Mouse (Mus musculus): ENCODE measurements around the gene Lman2l. TPM values are rescaled to one million over a fixed set of nuclear protein-coding genes. Genes with fewer than 3 reads are reported as not detected.

Gene Lman2l
- polyA plus RNA-seq, 1 experiment from 2014 or later: 9.9 TPM

- DNase-seq: no peak
- no peaks in the 10 kb centered on the region for H3K4me1 ChIP-seq (ENCODE audit: insufficient read depth)
- H3K27ac ChIP-seq (ENCODE audit: low read depth): no peak overlapping the region
- TF ChIP-seq EP300 (IDR thresholded peaks at IDR 0.05; ENCODE audit: low read depth): no peak
- TF ChIP-seq CTCF (IDR thresholded peaks at IDR 0.05; ENCODE audit: low read depth): no peak
- 77% methylated on average over 4 of the region's 4 CpGs for WGBS (ENCODE audit: insufficient replicate concordance)
- H3K36me3 ChIP-seq (replicated peaks; ENCODE audit: insufficient read depth, low read length): no peaks in the 10 kb centered on the region
- H3K9me3 ChIP-seq (ENCODE audit: low read length): no peaks in the 10 kb centered on the region
- ATAC-seq: no peak
- H3K27me3 ChIP-seq (ENCODE audit: insufficient read depth, low read length): no peaks in the 10 kb centered on the region
- H3K4me2 ChIP-seq (ENCODE audit: low read depth, low read length): no peak overlapping the region
- no peak overlapping the region for H3K9ac ChIP-seq (replicated peaks)
- no peak overlapping the region for H3K4me3 ChIP-seq (ENCODE audit: low read depth, low read length)
Measured at GRCm38 (mm10) chr1:36483825-36484224, 38.8 kb upstream of the Lman2l start.

- Histone ChIP-seq H3K27me3 (ENCODE audit: insufficient read depth, low read length) (no peaks in the 10 kb centered on the region), H3K4me3 (ENCODE audit: low read depth, low read length) (no peak overlapping the region), H3K36me3 (replicated peaks; ENCODE audit: insufficient read depth, low read length) (no peaks in the 10 kb centered on the region), H3K4me1 (ENCODE audit: insufficient read depth) (peaks cover 16% of the 10 kb centered on the region), H3K9ac (replicated peaks) (no peak overlapping the region), H3K4me2 (ENCODE audit: low read depth, low read length) (no peak overlapping the region), H3K27ac (ENCODE audit: low read depth) (no peak overlapping the region), H3K9me3 (ENCODE audit: low read length) (no peaks in the 10 kb centered on the region)
- 85% methylated on average over 12 of the region's 12 CpGs for WGBS (ENCODE audit: insufficient replicate concordance)
- no peak for TF ChIP-seq EP300 (IDR thresholded peaks at IDR 0.05; ENCODE audit: low read depth)
- DNase-seq: no peak
- no peak for ATAC-seq
Measured at GRCm38 (mm10) chr1:36479903-36480899, 35.1 kb upstream of the Lman2l start.

DNA sequence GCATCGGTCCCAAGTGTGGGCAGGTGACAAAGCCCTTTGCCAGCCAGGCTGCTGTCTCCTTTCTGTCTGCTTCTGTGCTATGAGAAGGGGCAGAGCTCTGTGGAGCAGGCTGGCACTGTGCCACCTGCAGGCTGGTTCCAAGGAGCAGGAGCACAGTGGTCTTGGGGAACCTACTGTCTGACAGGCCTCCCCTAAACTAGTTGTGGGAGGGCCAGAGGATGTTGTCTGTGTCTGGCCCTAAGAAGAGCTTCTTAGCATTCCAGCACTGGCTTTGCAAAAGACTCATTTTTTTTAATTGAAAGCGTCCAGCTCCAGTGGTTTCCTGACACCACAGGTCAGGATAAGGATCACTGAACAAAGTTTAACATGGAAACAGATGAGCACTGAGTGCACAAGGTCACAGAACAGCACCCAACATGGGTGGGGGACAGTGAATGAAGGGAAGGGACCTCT, 33.3 kb upstream of the Lman2l start:
- Histone ChIP-seq H3K4me1 (ENCODE audit: insufficient read depth) (peaks cover 26% of the 10 kb centered on the region), H3K27me3 (ENCODE audit: insufficient read depth, low read length) (no peaks in the 10 kb centered on the region), H3K9me3 (ENCODE audit: low read length) (no peaks in the 10 kb centered on the region), H3K4me3 (ENCODE audit: low read depth, low read length) (no peak overlapping the region), H3K9ac (replicated peaks) (no peak overlapping the region), H3K36me3 (replicated peaks; ENCODE audit: insufficient read depth, low read length) (no peaks in the 10 kb centered on the region), H3K27ac (ENCODE audit: low read depth) (no peak overlapping the region), H3K4me2 (ENCODE audit: low read depth, low read length) (no peak overlapping the region)
- 73% methylated on average over 2 of the region's 2 CpGs for WGBS (ENCODE audit: insufficient replicate concordance)
- ATAC-seq (no peak), DNase-seq (no peak)
- TF ChIP-seq CTCF (IDR thresholded peaks at IDR 0.05; ENCODE audit: low read depth) (no peak), EP300 (IDR thresholded peaks at IDR 0.05; ENCODE audit: low read depth) (no peak)

DNA sequence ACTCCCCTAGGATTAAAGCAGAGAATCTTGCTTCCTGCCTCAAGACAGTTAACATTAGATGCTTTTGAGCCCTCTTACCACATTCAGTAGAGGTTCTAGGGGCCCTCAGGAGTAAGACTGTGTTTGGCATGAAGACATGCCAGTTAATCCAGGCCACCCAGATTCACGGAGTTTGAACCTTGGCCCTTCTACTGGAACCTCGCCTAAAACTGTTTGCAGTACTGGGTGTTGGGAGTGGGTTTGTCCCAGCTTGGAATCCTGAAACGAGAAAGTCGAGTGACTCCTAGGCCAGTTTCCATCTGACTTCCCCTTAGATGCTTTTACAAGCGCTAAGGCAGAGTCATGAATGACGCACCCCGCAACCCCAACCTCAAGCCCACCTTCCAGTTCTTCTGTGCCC, 31.4 kb upstream of the Lman2l start:
- H3K4me3 ChIP-seq (ENCODE audit: low read depth, low read length): no peak overlapping the region
- H3K36me3 ChIP-seq (replicated peaks; ENCODE audit: insufficient read depth, low read length): no peaks in the 10 kb centered on the region
- peaks cover 8% of the 10 kb centered on the region; the same call in 1 of the 2 replicates for H3K27me3 ChIP-seq (ENCODE audit: insufficient read depth, low read length)
- no peak overlapping the region for H3K9ac ChIP-seq (replicated peaks)
- DNase-seq (no peak), ATAC-seq (no peak)
- WGBS (ENCODE audit: insufficient replicate concordance): 66% methylated on average over 7 of the region's 7 CpGs
- H3K27ac ChIP-seq (ENCODE audit: low read depth): no peak overlapping the region
- peaks cover 43% of the 10 kb centered on the region for H3K4me1 ChIP-seq (ENCODE audit: insufficient read depth)
- no peak for TF ChIP-seq EP300 (IDR thresholded peaks at IDR 0.05; ENCODE audit: low read depth)
- TF ChIP-seq CTCF (IDR thresholded peaks at IDR 0.05; ENCODE audit: low read depth): no peak
- no peaks in the 10 kb centered on the region for H3K9me3 ChIP-seq (ENCODE audit: low read length)
- H3K4me2 ChIP-seq (ENCODE audit: low read depth, low read length): no peak overlapping the region

- no peak for ATAC-seq
- Histone ChIP-seq H3K9ac (replicated peaks) (no peak overlapping the region), H3K4me3 (ENCODE audit: low read depth, low read length) (no peak overlapping the region), H3K36me3 (replicated peaks; ENCODE audit: insufficient read depth, low read length) (no peaks in the 10 kb centered on the region), H3K27me3 (ENCODE audit: insufficient read depth, low read length) (peaks cover 8% of the 10 kb centered on the region; the same call in 1 of the 2 replicates), H3K4me2 (ENCODE audit: low read depth, low read length) (peak overlapping the region; percentile 19), H3K4me1 (ENCODE audit: insufficient read depth) (peaks cover 49% of the 10 kb centered on the region), H3K27ac (ENCODE audit: low read depth) (no peak overlapping the region), H3K9me3 (ENCODE audit: low read length) (no peaks in the 10 kb centered on the region)
- TF ChIP-seq EP300 (IDR thresholded peaks at IDR 0.05; ENCODE audit: low read depth): no peak
- TF ChIP-seq CTCF (IDR thresholded peaks at IDR 0.05; ENCODE audit: low read depth): no peak
- DNase-seq: no peak
- WGBS (ENCODE audit: insufficient replicate concordance): 41% methylated on average over 8 of the region's 8 CpGs
Measured at GRCm38 (mm10) chr1:36475480-36476110, 30.5 kb upstream of the Lman2l start.

GRCm38 (mm10) chr1:36474646-36475045, 29.6 kb upstream of the Lman2l start:
- H3K27ac ChIP-seq (ENCODE audit: low read depth): no peak overlapping the region
- H3K27me3 ChIP-seq (ENCODE audit: insufficient read depth, low read length): peaks cover 8% of the 10 kb centered on the region; the same call in 1 of the 2 replicates
- H3K9ac ChIP-seq (replicated peaks): 0 out of 2 replicates have a peak overlapping the region, but pooled peaks have one; percentile 7
- DNase-seq (no peak), ATAC-seq (no peak)
- H3K4me3 ChIP-seq (ENCODE audit: low read depth, low read length): no peak overlapping the region
- no peak for TF ChIP-seq EP300 (IDR thresholded peaks at IDR 0.05; ENCODE audit: low read depth)
- TF ChIP-seq CTCF (IDR thresholded peaks at IDR 0.05; ENCODE audit: low read depth): no peak
- H3K36me3 ChIP-seq (replicated peaks; ENCODE audit: insufficient read depth, low read length): no peaks in the 10 kb centered on the region
- H3K4me2 ChIP-seq (ENCODE audit: low read depth, low read length): peak overlapping the region; percentile 19
- WGBS (ENCODE audit: insufficient replicate concordance): 76% methylated on average over 3 of the region's 3 CpGs
- no peaks in the 10 kb centered on the region for H3K9me3 ChIP-seq (ENCODE audit: low read length)
- H3K4me1 ChIP-seq (ENCODE audit: insufficient read depth): peaks cover 57% of the 10 kb centered on the region
